Mouse (Mus musculus) midbrain, embryonic 10.5 days (tissue): ENCODE data around the gene Rpain. TPM values are rescaled to one million over a fixed set of nuclear protein-coding genes. Genes with fewer than 3 reads are reported as not detected.

ENCODE experiments used
- DNase-seq: peaks from one replicate; pipeline ENCODE4 v3.0.0-alpha.2; 2017; ENCODE audit warnings: low spot score
- H3K27ac ChIP-seq: fragments of 300-500 bp; sonication (generic); replicated peaks from 2 replicates; pipeline ENCODE4 v1.5.1; 2016; ENCODE audit warnings: mild to moderate bottlenecking
- H3K27me3 ChIP-seq: fragments of 300-500 bp; sonication (generic); 2 replicates; pipeline ENCODE4 v1.6.1; 2016; ENCODE audit warnings: low read depth, mild to moderate bottlenecking; ENCODE audit not compliant: poor library complexity, severe bottlenecking
- H3K36me3 ChIP-seq: fragments of 300-500 bp; sonication (generic); 2 replicates; pipeline ENCODE4 v1.6.1; 2016; ENCODE audit warnings: mild to moderate bottlenecking, moderate library complexity
- H3K4me1 ChIP-seq: fragments of 300-500 bp; sonication (generic); 2 replicates; pipeline ENCODE4 v1.6.1; 2016
- H3K4me3 ChIP-seq: fragments of 300-500 bp; sonication (generic); 2 replicates; pipeline ENCODE4 v1.5.1; 2016; ENCODE audit warnings: mild to moderate bottlenecking, moderate library complexity
- H3K9me3 ChIP-seq: fragments of 300-500 bp; sonication (generic); replicated peaks from 2 replicates; pipeline ENCODE4 v1.6.1; 2016; ENCODE audit warnings: mild to moderate bottlenecking
- WGBS: fragments of 180-500 bp; shearing (Covaris S2); methylation state at CpG from one replicate; pipeline ENCODE4 v1.1.7; 2016; 5-methylcytosine and 5-hydroxymethylcytosine counted together
- polyA plus RNA-seq: library from polyadenylated mRNA; unstranded; fragments of >200 nt; fragmentation: Nextera tagmentation; extraction: Ambion mirVana; gene quantifications from 2 replicates; pipeline ENCODE4 v1.2.1, GENCODE M21; 2016

The Rpain gene
- polyA plus RNA-seq, 1 experiment from 2014 or later = 99.5 TPM

DNA sequence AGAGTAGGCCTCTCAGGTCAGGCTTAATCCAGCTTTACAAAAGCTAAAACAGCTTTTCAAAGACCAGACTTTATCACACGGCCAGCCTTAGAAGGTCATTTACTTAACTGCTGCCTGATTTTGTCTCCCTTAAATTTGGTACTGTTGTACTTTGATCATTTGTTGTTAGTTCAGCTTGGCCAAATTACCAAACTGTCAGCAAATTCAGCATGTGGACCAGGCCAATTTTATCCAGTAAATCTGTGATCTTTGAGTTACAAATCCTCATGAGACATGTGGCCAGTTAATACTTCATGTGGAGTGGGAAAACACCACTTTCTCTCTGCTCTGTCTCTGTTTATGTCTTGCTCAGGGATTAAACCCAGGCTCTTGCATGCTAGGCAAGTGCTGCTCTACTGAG lies 2.6 kb downstream of the Rpain start:
- Histone ChIP-seq H3K4me1 (peaks cover 22% of the 10 kb centered on the region), H3K9me3 (no peaks in the 10 kb centered on the region), H3K27me3 (no peaks in the 10 kb centered on the region), H3K36me3 (peaks cover 63% of the 10 kb centered on the region), H3K4me3 (no peak overlapping the region), H3K27ac (no peak overlapping the region)
- 69% methylated on average over 1 of the region's 1 CpGs for WGBS
- no peak for DNase-seq

GRCm38 (mm10) chr11:70973947-70974346 lies 3.9 kb downstream of the Rpain start:
- Histone ChIP-seq H3K36me3 (peaks cover 74% of the 10 kb centered on the region), H3K9me3 (no peaks in the 10 kb centered on the region), H3K27me3 (no peaks in the 10 kb centered on the region), H3K27ac (no peak overlapping the region), H3K4me3 (no peak overlapping the region), H3K4me1 (peaks cover 12% of the 10 kb centered on the region)
- no peak for DNase-seq
- WGBS = 75% methylated on average over 4 of the region's 4 CpGs

DNA sequence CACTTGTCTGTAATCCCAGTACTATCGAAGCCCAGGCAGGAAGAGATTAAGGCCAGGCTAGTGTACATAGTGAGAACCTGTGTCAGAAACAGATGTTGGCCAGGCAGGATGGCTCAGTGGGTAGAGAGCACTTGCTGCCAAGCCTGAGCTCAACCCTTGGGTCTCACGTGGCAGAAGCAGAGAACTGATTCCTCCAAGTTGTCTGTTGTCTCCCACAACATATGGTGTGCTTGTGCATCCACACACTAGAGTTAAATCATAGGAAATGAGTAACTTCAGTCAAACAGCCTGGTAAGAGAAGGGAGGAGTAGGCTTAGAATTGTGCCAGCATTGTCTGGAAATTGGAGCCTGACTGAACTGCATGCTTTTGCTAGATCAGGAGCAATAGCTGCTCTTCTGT lies 5.2 kb downstream of the Rpain start:
- Histone ChIP-seq H3K4me1 (peaks cover 7% of the 10 kb centered on the region), H3K27ac (no peak overlapping the region), H3K27me3 (no peaks in the 10 kb centered on the region), H3K36me3 (peaks cover 86% of the 10 kb centered on the region), H3K4me3 (no peak overlapping the region), H3K9me3 (no peaks in the 10 kb centered on the region)
- DNase-seq = no peak
- WGBS = 78% methylated on average over 2 of the region's 2 CpGs

GRCm38 (mm10) chr11:70977293-70977692 lies 7.3 kb downstream of the Rpain start:
- Histone ChIP-seq H3K4me1 (peaks cover 13% of the 10 kb centered on the region), H3K27ac (no peak overlapping the region), H3K36me3 (peaks cover 94% of the 10 kb centered on the region), H3K4me3 (no peak overlapping the region), H3K27me3 (no peaks in the 10 kb centered on the region), H3K9me3 (no peaks in the 10 kb centered on the region)
- WGBS = 92% methylated on average over 6 of the region's 6 CpGs
- DNase-seq = no peak

DNA sequence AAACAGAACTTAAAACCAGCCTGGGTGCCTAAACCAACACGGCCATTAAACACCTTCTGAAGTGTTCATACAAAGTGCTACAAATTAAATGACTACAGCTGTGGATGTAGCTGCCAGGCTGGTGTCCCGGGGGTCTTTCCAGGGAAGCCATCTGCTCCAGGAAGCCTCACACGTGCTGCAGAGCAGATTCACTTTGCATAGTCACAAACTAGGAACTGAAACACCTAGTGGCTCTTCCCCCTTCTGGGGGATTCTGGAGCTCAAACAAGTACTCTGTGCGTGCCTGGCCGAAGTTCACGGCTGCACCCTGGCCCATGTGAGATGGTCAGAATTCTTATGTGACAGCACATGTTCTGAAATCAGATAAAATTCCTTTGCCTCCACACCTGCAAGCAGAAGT lies 10.2 kb downstream of the Rpain start:
- DNase-seq = no peak
- Histone ChIP-seq H3K27me3 (no peaks in the 10 kb centered on the region), H3K36me3 (peaks cover 77% of the 10 kb centered on the region), H3K4me3 (no peak overlapping the region), H3K9me3 (no peaks in the 10 kb centered on the region), H3K27ac (no peak overlapping the region), H3K4me1 (peaks cover 13% of the 10 kb centered on the region)
- WGBS = 89% methylated on average over 6 of the region's 6 CpGs

- DNase-seq = no peak
- H3K4me3 ChIP-seq = peak overlapping the region; percentile 98
- H3K27ac ChIP-seq = no peak overlapping the region
- H3K9me3 ChIP-seq = no peaks in the 10 kb centered on the region
- WGBS = 93% methylated on average over 14 of the region's 14 CpGs
- no peaks in the 10 kb centered on the region for H3K27me3 ChIP-seq
- H3K36me3 ChIP-seq = peaks cover 77% of the 10 kb centered on the region
- peaks cover 13% of the 10 kb centered on the region for H3K4me1 ChIP-seq
Measured at GRCm38 (mm10) chr11:70980751-70981510, 10.9 kb downstream of the Rpain start.

- WGBS = 13% methylated on average over 12 of the region's 12 CpGs
- Histone ChIP-seq H3K27ac (peak overlapping the region; percentile 94), H3K9me3 (no peaks in the 10 kb centered on the region), H3K4me3 (peak overlapping the region; percentile 98), H3K36me3 (peaks cover 77% of the 10 kb centered on the region), H3K27me3 (no peaks in the 10 kb centered on the region), H3K4me1 (peaks cover 13% of the 10 kb centered on the region)
- DNase-seq = no peak
Measured at GRCm38 (mm10) chr11:70982030-70982429, 12.0 kb downstream of the Rpain start.

- peak within 1 kb of the TSS; percentile 94 for H3K27ac ChIP-seq
- DNase-seq = peak; percentile 92
- peaks cover 13% of the 10 kb centered on the region for H3K4me1 ChIP-seq
- peaks cover 77% of the 10 kb centered on the region for H3K36me3 ChIP-seq
- under 1% methylated on average over 64 of the region's 64 CpGs for WGBS
- H3K9me3 ChIP-seq = no peaks in the 10 kb centered on the region
- peak within 1 kb of the TSS; percentile 98 for H3K4me3 ChIP-seq
- H3K27me3 ChIP-seq = no peaks in the 10 kb centered on the region
Measured at GRCm38 (mm10) chr11:70982557-70983228, 12.7 kb downstream of the Rpain start, which contains the start of gene C1qbp. TSS of gene C1qbp (minus strand) at chr11:70983026.

GRCm38 (mm10) chr11:71001167-71001566 lies 31.2 kb downstream of the Rpain start:
- no peak overlapping the region for H3K4me3 ChIP-seq
- no peaks in the 10 kb centered on the region for H3K9me3 ChIP-seq
- peaks cover 22% of the 10 kb centered on the region for H3K4me1 ChIP-seq
- no peak overlapping the region for H3K27ac ChIP-seq
- H3K36me3 ChIP-seq = peaks cover 47% of the 10 kb centered on the region
- WGBS = 92% methylated on average over 4 of the region's 4 CpGs
- H3K27me3 ChIP-seq = no peaks in the 10 kb centered on the region
- no peak for DNase-seq

GRCm38 (mm10) chr11:71003611-71004315 lies 33.8 kb downstream of the Rpain start:
- peak; percentile 45 for DNase-seq
- Histone ChIP-seq H3K27ac (peak overlapping the region; percentile 83), H3K4me3 (peak overlapping the region; percentile 89), H3K36me3 (peaks cover 43% of the 10 kb centered on the region), H3K4me1 (peaks cover 22% of the 10 kb centered on the region), H3K9me3 (no peaks in the 10 kb centered on the region), H3K27me3 (no peaks in the 10 kb centered on the region)
- under 1% methylated on average over 49 of the region's 49 CpGs for WGBS

- Histone ChIP-seq H3K4me1 (peaks cover 22% of the 10 kb centered on the region), H3K27me3 (no peaks in the 10 kb centered on the region), H3K36me3 (peaks cover 42% of the 10 kb centered on the region), H3K4me3 (peak within 1 kb of the TSS; percentile 89), H3K9me3 (no peaks in the 10 kb centered on the region), H3K27ac (peak within 1 kb of the TSS; percentile 83)
- DNase-seq = peak; percentile 98
- WGBS = under 1% methylated on average over 35 of the region's 35 CpGs
Measured at GRCm38 (mm10) chr11:71004316-71004773, 34.3 kb downstream of the Rpain start, which contains the start of gene Dhx33. TSS of gene Dhx33 (minus strand) at chr11:71004437.

GRCm38 (mm10) chr11:71005046-71005445 lies 35.0 kb downstream of the Rpain start:
- H3K27ac ChIP-seq = peak overlapping the region; percentile 83

More at GRCm38 (mm10) chr11:71005046-71005445, 35.0 kb downstream of the Rpain start:
- H3K27me3 ChIP-seq = no peaks in the 10 kb centered on the region
- H3K4me1 ChIP-seq = peaks cover 22% of the 10 kb centered on the region
- no peak for DNase-seq
- H3K36me3 ChIP-seq = peaks cover 42% of the 10 kb centered on the region
- H3K9me3 ChIP-seq = no peaks in the 10 kb centered on the region
- WGBS = 67% methylated on average over 5 of the region's 5 CpGs
- peak overlapping the region; percentile 89 for H3K4me3 ChIP-seq
